Mouse (Mus musculus): ENCODE results near the gene Spem2. TPM values are rescaled to one million over a fixed set of nuclear protein-coding genes. Genes with fewer than 3 reads are reported as not detected.
A peak's percentile ranks its signal among the peaks of the same experiment; 100 is the strongest.

Spem2 gene
- total RNA-seq, 2 experiments from 2014 or later, result not detected

GRCm38 (mm10) chr11:69823456-69823855 is 5.2 kb upstream of the Spem2 start:
- TF ChIP-seq CTCF (conservative IDR thresholded peaks at IDR 0.05), result no peak
- Histone ChIP-seq H3K4me3 (no peak overlapping the region), H3K27ac (no peak overlapping the region)
- no peak for DNase-seq (ENCODE audit: low spot score in 2 of 2)

- no peak within 1 kb of the TSS for H3K4me3 ChIP-seq
- no peak within 1 kb of the TSS for H3K27ac ChIP-seq
- DNase-seq (ENCODE audit: low spot score in 2 of 2), result no peak
- TF ChIP-seq CTCF (conservative IDR thresholded peaks at IDR 0.05), result no peak
These were observed 3.8 kb upstream of the Spem2 start, which contains the start of gene Spem1 for GRCm38 (mm10) chr11:69822080-69822479. Spem1 (minus strand) TSS chr11:69822180.

- no peak for DNase-seq (ENCODE audit: low spot score in 2 of 2)
- TF ChIP-seq CTCF (conservative IDR thresholded peaks at IDR 0.05), result no peak
- H3K27ac ChIP-seq, result no peak overlapping the region
These were observed 606 bp upstream of the Spem2 start for GRCm38 (mm10) chr11:69818871-69819270.

GRCm38 (mm10) chr11:69816520-69816919 is 1.7 kb downstream of the Spem2 start:
- no peak for TF ChIP-seq CTCF (conservative IDR thresholded peaks at IDR 0.05)
- no peak overlapping the region for H3K4me3 ChIP-seq
- no peak overlapping the region for H3K27ac ChIP-seq
- no peak for DNase-seq (ENCODE audit: low spot score in 2 of 2)

More at GRCm38 (mm10) chr11:69818871-69819270, 606 bp upstream of the Spem2 start:
- H3K4me3 ChIP-seq, result no peak overlapping the region

- DNase-seq (ENCODE audit: low spot score in 2 of 2), result no peak
These were observed 3.1 kb downstream of the Spem2 start, which contains the start of gene Gm39566 for GRCm38 (mm10) chr11:69815155-69815554. Gm39566 (minus strand) TSS chr11:69815298.

GRCm38 (mm10) chr11:69810280-69810679 is 8.0 kb downstream of the Spem2 start:
- H3K4me3 ChIP-seq, result no peak overlapping the region
- TF ChIP-seq CTCF (conservative IDR thresholded peaks at IDR 0.05), result no peak
- H3K27ac ChIP-seq, result no peak overlapping the region
- DNase-seq (ENCODE audit: low spot score in 2 of 2), result no peak

More at GRCm38 (mm10) chr11:69815155-69815554, 3.1 kb downstream of the Spem2 start, which contains the start of gene Gm39566:
- TF ChIP-seq CTCF (conservative IDR thresholded peaks at IDR 0.05), result 0 out of 2 replicates have a peak, but pooled peaks have one; percentile 9
- Histone ChIP-seq H3K4me3 (no peak within 1 kb of the TSS), H3K27ac (no peak within 1 kb of the TSS)

GRCm38 (mm10) chr11:69807641-69808040 is 10.6 kb downstream of the Spem2 start:
- Histone ChIP-seq H3K4me3 (no peak overlapping the region), H3K27ac (no peak overlapping the region)
- no peak for TF ChIP-seq CTCF (conservative IDR thresholded peaks at IDR 0.05)
- no peak for DNase-seq (ENCODE audit: low spot score in 2 of 2)

GRCm38 (mm10) chr11:69806378-69806777 is 11.9 kb downstream of the Spem2 start:
- H3K27ac ChIP-seq, result no peak overlapping the region
- DNase-seq (ENCODE audit: low spot score in 2 of 2), result no peak
- peak; percentile 38 for TF ChIP-seq CTCF (conservative IDR thresholded peaks at IDR 0.05)
- no peak overlapping the region for H3K4me3 ChIP-seq

- H3K4me3 ChIP-seq, result no peak within 1 kb of the TSS; the same call in 1 of the 2 replicates
These were observed 13.0 kb downstream of the Spem2 start, which contains the start of gene Tmem102 for GRCm38 (mm10) chr11:69804972-69805909. Tmem102 (minus strand) TSS chr11:69805624.

GRCm38 (mm10) chr11:69804652-69804940 is 13.7 kb downstream of the Spem2 start:
- no peak for TF ChIP-seq CTCF (conservative IDR thresholded peaks at IDR 0.05)
- Histone ChIP-seq H3K27ac (no peak overlapping the region), H3K4me3 (no peak overlapping the region; the same call in 1 of the 2 replicates)
- no peak for DNase-seq (ENCODE audit: low spot score in 2 of 2)

More at GRCm38 (mm10) chr11:69804972-69805909, 13.0 kb downstream of the Spem2 start, which contains the start of gene Tmem102:
- no peak within 1 kb of the TSS for H3K27ac ChIP-seq
- DNase-seq (ENCODE audit: low spot score in 2 of 2), result no peak
- no peak for TF ChIP-seq CTCF (conservative IDR thresholded peaks at IDR 0.05)

GRCm38 (mm10) chr11:69803786-69804651 is 14.2 kb downstream of the Spem2 start:
- H3K4me3 ChIP-seq, result peak overlapping the region; percentile 63
- peak overlapping the region; percentile 82 for H3K27ac ChIP-seq
- peak; percentile 59 to 64 for DNase-seq (ENCODE audit: low spot score in 2 of 2)
- peak; percentile 85 for TF ChIP-seq CTCF (conservative IDR thresholded peaks at IDR 0.05)

- Histone ChIP-seq H3K4me3 (peak overlapping the region; percentile 63), H3K27ac (peak overlapping the region; percentile 82)
- TF ChIP-seq CTCF (conservative IDR thresholded peaks at IDR 0.05), result no peak
- DNase-seq (ENCODE audit: low spot score in 2 of 2), result no peak
These were observed 14.9 kb downstream of the Spem2 start for GRCm38 (mm10) chr11:69803328-69803727.
